Mouse (Mus musculus) stomach, postnatal 0 days (tissue): ENCODE results near the gene Sept6.

Experiments
- CTCF ChIP-seq: IDR thresholded peaks from 2 replicates; pipeline ENCODE4 v1.5.1; 2016; ENCODE audit warnings: antibody characterized with exemption, low read depth, mild to moderate bottlenecking, moderate library complexity
- EP300 ChIP-seq: optimal IDR thresholded peaks from 2 replicates; pipeline ENCODE3; 2016; ENCODE audit warnings: antibody characterized with exemption

- no peak for TF ChIP-seq EP300
- no peak for TF ChIP-seq CTCF
Observed at GRCm38 (mm10) chrX:36874704-36875128, 116.9 kb downstream of the Sept6 start.
